Mouse (Mus musculus) left cerebral cortex, postnatal 10 days (tissue): ENCODE results near the gene Ipp. TPM values are rescaled to one million over a fixed set of nuclear protein-coding genes. Genes with fewer than 3 reads are reported as not detected.

Source experiments
- DNase-seq, 2 experiments: peaks; one replicate each; pipeline ENCODE4 v3.0.0; 2021 to 2022; ENCODE audit warnings: low spot score in 2 of 2, mixed read lengths in 1 of 2; ENCODE audit errors: extremely low spot score in 1 of 2
- intact Hi-C: fragments of 180-260 bp; cut with DNase I; formaldehyde crosslinking; loops from one replicate; pipeline ENCODE4 v1.15.1; 2025
- total RNA-seq, 2 experiments: library from RNA; stranded (reverse); gene quantifications; 2 replicates each; pipeline ENCODE4 v1.2.3; 2021

Ipp gene
- total RNA-seq: 10 to 100 TPM; 17.4 to 18.9 TPM

DNA sequence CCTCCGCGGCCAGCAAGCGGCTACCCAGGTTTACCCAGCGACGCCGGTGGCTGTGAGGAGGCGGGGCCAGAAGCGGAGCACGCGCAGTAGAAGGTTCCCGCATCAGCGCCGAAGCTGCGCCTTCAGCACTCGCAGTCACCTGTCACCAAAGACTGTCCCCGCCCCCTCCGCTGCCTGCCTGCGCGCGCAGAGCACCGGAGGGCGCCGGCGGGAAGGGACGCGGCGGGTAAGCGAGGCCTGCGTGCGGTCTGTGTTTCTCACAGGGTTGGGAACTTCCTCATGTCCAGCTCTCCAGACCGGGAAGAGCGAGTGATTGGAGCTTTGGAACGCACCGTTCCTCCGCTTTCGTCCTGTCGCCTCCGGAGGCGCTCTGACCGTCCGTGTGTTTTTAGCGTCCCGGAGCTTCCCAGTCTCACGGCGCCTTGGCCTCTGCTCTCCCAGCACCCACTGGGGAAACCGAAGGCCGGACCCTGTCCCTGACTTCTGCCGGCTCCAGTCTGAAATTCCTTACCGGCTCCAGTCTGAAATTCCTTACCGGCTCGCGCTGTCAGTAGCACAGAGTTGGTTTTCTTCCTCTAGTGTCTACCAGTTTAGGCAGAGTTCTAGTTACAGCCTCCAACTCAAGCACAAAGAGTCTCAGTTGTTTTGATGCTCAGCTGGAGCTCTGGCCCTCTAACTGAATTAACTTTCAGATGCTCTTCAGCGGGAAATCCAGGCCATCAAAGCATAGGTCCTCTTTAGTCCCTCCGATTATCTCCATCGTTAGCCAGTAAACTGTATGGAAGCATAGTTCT lies at the start of gene Ipp:
TSS of gene Ipp (plus strand) at position 125 of the 794 bp plus-strand sequence.
- intact Hi-C loops: loop anchor here (5.0 kb wide), 1 partner anchor 45 kb away; the partner anchor contains the start of gene Mast2
- peak; percentile 92 to 97 for DNase-seq

DNA sequence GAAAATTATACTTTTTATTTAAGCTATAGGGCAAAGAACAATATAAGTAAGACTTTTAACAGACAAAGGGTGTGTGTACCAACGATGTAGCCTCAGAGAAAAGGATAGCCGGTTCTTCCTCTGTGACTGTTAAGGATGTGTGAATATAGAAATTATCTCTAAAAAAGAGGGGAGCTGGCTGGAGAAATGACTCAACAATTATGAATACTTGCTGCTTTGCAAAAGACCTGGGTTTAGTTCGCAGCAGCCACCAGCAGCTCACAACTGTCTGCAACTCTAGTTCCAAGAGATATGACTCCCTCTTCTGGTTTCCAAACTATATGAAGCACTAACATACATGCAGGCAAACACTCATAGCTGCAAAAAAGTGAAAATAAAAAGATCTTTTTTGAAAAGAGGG lies 45.4 kb upstream of the Ipp start:
- intact Hi-C loops: loop anchor here (5.0 kb wide), 1 partner anchor 45 kb away; the partner anchor contains the start of gene Ipp
- no peak for DNase-seq

DNA sequence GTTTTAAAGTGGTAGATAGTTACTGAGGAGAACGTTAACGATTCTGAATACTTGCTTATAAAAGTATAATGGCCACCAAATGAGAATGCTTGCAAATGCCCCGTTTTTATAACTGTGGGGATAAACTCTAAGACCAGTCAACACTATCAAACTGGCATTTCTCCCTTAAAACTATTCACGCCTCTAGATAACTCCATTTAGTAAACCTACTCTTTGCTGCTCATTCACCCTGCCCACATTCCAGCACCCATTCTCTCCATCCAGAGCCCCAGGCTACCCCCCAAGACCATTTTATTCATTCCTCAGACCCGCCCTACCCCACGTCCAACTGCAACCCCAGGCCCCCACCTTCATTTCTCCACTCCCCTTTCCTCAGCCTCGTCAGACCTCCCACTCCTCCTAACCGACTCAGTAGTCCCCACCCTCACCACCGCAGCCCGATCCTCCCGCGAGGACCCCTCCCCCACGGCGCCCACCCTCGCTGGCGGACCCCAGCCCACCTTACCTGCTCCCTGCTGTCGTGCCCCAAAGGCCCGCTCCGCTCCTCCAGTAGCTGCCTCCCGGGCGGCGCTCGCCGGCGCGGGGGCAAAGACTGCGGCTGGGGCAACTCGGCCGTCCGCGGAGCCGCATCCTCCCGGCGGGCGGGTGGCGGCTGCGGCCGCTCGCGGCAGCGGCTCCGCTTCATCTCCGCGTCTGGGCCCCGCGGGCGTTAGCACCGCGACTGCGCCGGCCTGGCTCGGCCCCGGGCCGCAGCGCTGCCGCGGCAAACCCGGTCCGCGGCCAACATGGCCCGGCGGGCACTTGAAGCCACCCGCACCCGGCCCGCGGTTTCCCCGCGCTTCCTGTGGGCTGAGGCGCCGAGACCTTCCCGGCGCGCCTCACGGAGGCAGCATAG lies 43.9 kb upstream of the Ipp start:
- peak; percentile 7 to 71 for DNase-seq
- intact Hi-C loops: loop anchor here (5.0 kb wide), 1 partner anchor 44 kb away; the partner anchor contains the start of gene Ipp

- intact Hi-C loops: loop anchor here (5.0 kb wide), 1 partner anchor 43 kb away; the partner anchor contains the start of gene Ipp
- DNase-seq: peak; percentile 56 to 91
Measured at GRCm38 (mm10) chr4:116464126-116464981, 43.0 kb upstream of the Ipp start, which contains the start of gene Mast2. TSS of gene Mast2 (minus strand) at chr4:116464183.

- intact Hi-C loops: no loop called here
- no peak for DNase-seq
Measured at GRCm38 (mm10) chr4:116481322-116481721, 26.0 kb upstream of the Ipp start.

- no peak for DNase-seq
- intact Hi-C loops: no loop called here
Measured at GRCm38 (mm10) chr4:116483476-116483875, 23.9 kb upstream of the Ipp start.

- DNase-seq: peak; percentile 8 to 39
- intact Hi-C loops: no loop called here
Measured at GRCm38 (mm10) chr4:116491119-116491536, 16.2 kb upstream of the Ipp start.

- intact Hi-C loops: no loop called here
- DNase-seq: no peak
Measured at GRCm38 (mm10) chr4:116491886-116492285, 15.5 kb upstream of the Ipp start.

DNA sequence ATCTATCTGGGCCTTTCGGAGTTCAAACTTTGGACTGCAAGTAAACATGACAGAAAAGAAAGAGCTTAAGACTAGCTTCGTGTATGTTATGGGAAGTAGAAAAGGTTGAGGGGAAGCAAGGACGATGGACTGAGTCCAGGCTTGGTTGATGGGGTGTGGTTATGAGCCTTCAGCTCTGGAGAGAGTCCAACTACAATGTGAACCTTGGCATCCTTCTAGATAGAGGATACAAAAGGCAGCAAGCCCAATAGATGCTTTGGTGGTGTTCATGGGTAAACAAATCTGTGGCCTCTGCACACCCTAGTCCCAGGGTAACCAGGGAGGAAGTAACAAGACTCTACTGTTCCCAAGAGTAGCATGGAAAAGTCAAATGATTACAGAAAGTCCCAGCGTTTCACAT lies 14.9 kb upstream of the Ipp start:
- intact Hi-C loops: no loop called here
- peak in 1 of 2 experiments; percentile 18 for DNase-seq

- no peak for DNase-seq
- intact Hi-C loops: no loop called here
Measured at GRCm38 (mm10) chr4:116493646-116494045, 13.7 kb upstream of the Ipp start.

GRCm38 (mm10) chr4:116499978-116500377 lies 7.4 kb upstream of the Ipp start:
- DNase-seq: no peak
- intact Hi-C loops: no loop called here

- no peak for DNase-seq
- intact Hi-C loops: loop anchor here (5.0 kb wide), 1 partner anchor 45 kb away; the partner anchor contains the start of gene Mast2
Measured at GRCm38 (mm10) chr4:116506886-116507424, 394 bp upstream of the Ipp start.

- DNase-seq: no peak
- intact Hi-C loops: no loop called here
Measured at GRCm38 (mm10) chr4:116531109-116531508, 23.8 kb downstream of the Ipp start.

- intact Hi-C loops: no loop called here
- DNase-seq: no peak
Measured at GRCm38 (mm10) chr4:116536351-116536750, 29.0 kb downstream of the Ipp start.

DNA sequence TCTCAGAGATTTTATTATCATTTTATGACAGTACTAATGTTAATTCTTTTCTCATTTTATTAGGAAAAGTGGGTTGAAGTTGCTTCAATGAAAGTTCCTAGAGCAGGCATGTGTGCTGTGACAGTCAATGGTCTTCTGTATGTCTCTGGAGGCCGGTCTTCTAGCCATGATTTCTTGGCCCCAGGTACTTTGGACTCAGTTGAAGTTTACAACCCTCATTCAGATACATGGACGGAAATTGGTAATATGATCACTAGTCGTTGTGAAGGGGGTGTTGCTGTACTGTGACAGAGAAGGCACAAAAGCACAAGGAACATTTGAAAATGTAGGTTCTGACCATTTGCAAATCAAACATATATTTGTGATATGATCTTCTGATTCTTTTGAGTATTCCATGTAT lies 30.4 kb downstream of the Ipp start:
- DNase-seq: no peak
- intact Hi-C loops: no loop called here

DNA sequence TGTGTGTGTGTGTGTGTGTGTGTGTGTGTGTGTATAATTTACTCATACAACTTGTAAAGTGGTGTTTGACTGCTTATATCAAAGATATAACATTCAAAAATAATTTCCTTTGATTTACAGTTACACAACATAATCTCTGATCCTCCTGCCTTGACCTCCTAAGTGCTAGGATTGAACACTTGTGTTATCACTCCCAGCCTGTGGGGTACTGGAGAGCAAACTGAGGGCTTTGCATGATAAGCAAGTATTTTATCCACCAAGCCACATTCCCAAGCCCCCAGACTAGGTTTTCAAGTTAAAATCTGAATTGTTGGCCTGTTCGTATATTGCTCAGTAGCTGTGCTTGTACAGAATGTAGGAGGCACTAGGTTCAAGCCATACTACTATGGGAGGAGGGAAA lies 43.1 kb downstream of the Ipp start:
- intact Hi-C loops: no loop called here
- no peak for DNase-seq

DNA sequence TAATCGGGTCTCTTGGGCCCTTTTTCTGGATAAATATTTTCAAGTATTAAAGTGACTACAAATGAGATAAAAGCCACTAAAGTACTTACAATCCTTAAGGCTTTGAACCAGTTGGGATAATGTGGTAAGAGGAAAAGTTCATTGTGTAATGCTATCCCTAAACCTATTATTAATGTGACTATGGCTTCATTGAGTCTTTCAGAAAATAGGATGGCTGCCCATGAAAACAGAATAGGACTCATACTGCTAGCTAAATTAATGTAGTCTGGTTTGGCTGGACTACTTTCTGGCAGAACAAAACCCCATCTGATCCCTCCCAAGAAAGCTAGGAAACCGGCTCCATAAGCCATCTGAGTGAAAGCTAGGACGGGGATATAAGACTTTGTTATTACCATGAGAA lies 45.7 kb downstream of the Ipp start:
- no peak for DNase-seq
- intact Hi-C loops: no loop called here
